Mouse (Mus musculus) frontal cortex, postnatal 25 days (tissue): Measurements from ENCODE around the gene Dstn.

Source experiments
- DNase-seq, 2 experiments: peaks; one replicate each; pipeline ENCODE4 v3.0.0; 2022; ENCODE audit warnings: low spot score in 2 of 2

Dstn gene

DNA sequence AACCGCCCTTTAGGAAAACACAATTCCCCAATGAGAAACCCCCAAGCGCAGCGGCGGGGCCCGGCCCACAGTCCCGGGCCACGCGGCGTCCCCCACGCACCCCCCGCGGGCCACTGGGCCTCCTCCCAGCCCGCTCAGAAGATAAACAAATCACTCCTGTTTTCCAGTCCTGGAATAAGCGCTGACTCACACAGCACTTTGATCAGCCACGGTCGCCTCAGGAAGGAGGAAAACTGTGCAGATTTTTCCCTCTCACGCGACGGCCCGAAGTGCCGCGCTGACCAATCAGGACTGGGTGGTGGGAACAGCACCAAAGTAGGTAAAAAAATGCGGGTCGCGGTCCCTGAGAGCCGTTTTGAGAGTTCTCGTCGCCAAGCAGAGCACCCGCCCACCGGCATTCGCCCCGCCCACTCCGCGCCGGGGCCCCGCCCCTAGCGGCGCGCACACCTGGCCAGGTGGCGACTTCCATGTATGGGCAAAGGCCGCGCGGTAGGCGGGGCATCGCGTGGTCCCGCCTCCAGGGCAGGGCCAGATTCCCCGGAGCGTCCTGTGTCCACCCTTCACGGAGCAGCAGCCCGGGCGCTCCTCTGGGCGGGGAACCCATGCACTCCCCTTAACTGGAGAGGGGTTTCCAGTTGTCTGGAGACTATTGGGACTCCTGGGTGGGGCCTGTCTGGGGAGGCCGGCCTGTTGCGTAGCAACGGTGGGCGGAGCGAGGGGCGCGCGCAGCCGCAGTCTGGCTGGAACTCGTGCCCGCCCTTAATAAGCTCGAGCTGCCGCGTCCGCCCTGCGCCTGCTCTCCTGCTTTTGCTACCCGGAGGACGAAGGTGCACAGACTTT is at the start of gene Dstn:
Gene Dstn (plus strand): TSS at position 561 of the 840 bp plus-strand sequence.
- DNase-seq: peak; percentile 91 to 93

GRCm38 (mm10) chr2:143867326-143867725 is 47.8 kb upstream of the Dstn start:
- peak; percentile 58 to 70 for DNase-seq

- no peak for DNase-seq
These were observed 44.0 kb upstream of the Dstn start for GRCm38 (mm10) chr2:143870936-143871688.

DNA sequence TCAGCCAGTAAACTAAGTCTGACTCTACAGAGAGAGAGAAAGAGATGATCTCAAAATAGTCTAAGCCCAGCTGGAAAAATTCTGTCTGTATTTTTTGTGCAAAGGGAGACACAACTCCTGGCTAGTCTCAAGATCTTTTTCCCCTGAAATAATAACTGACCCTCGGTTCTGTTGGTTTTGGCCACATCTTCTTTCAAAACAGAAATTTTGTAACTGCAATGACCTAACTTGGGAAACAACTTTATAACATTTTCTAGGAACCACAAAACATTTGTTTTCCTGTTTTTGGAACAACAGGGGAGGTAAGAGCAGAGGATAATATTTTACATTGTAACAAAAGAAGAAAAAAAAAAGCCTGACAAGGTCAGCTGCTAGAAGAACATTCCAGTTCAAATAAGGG is 39.1 kb upstream of the Dstn start:
- no peak for DNase-seq

GRCm38 (mm10) chr2:143876929-143877632 is 38.0 kb upstream of the Dstn start:
- DNase-seq: no peak

DNA sequence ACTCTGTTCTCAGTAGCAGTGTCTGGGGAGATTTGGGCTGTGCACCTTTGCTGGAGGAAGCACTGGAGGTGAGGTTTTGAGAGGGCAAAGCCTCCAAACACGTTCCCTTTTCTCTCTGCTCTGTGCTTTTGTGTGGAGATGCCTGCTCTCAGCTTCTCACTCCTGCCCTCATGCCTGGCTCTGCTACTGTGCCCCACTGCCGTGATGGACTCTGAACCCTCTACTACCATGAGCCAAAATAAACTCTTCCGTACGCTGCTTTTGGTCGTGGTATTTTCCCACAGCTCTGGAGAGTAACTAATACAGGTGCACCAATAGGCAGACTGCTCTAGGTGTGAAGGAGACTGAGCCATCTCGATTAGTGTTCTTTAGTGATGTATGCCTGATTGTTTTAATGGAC is 35.8 kb upstream of the Dstn start:
- no peak for DNase-seq

DNA sequence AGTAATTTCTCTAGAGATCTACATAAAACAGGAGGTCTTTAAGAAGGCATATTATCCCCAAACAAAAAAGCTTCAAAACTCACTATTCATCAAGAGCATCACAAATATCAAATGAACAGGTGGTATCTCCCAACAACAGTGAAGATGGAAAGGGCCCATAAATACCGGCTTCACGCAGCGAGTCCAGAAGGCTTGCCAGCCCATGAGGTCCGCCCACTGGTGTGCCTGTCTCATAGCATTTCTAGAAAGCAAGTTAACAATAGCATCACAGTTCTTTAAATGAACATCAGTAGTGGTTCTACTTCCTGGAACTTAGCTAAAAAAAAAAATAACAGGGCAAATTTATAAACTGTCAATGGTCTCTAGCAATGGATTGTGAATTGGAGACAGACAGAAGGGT is 33.1 kb upstream of the Dstn start:
- no peak for DNase-seq

GRCm38 (mm10) chr2:143882606-143883288 is 32.4 kb upstream of the Dstn start:
- DNase-seq: no peak

DNA sequence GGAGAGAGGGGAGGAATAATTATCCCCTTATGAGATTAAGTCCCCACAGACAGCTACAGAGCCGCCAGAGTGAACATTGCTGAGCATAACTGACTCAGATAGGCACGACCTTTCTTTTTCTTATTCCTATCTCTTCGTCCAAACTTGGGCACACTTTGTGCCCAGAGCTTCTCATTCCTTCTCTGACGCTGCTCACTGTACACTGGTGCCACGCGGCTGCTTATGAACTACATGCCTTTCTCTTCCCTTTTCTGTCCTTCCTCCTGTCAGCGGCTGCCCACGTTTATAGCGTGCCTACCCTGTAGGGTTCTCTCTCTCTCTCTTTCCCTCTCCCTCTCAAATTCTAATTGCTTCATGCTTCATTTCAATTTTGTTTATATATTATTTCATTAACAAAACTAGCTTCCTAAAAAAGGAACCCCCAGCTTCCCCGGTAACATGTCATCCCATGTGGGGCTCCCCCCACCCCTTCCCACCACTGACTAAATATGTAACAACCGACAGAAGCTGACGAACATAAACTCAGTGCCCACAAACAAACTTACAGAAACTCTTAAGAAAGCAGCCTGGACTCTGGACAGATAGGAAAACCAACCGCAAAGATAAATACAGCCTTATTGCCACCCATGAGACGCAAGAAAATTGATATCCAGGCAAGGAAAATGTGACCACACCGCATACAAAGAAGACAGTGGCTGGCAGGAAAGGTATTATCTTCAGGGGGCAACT is 25.8 kb upstream of the Dstn start:
- no peak for DNase-seq

GRCm38 (mm10) chr2:143889860-143890433 is 25.2 kb upstream of the Dstn start:
- no peak for DNase-seq

DNA sequence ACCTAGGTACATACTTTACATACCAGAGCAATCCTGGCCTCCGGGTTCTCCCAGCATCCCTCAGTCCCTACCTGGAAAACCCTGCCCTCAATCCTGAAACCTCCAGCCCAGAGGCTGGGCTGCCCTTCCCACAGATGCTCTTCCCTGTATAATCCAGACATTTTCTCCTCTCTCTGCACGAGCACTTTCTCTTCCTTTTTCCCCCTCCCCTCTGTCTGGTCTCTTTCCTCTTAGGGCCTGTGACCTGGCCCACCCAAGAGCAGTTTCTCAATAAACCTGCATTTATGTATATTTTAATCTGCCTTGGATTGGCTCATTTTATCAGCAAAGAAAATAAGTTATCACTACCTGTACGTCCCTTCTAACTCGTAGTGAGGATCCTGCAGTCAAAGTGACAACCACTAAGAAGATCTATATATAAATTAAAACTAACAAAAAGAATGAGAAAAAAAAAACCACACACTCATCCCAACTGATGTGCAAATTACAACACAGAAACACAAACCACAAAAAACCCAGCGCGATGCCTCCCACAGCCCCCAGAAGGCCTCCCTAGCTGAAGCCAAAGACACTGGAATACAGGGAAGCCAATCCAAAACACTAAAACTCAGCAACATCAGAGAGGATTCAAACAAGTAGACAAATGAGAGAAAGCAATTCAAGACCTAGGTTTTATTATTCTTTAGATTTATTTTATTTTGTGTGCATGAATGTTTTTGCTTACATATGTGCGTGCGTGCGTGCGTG is 23.6 kb upstream of the Dstn start:
- no peak for DNase-seq

DNA sequence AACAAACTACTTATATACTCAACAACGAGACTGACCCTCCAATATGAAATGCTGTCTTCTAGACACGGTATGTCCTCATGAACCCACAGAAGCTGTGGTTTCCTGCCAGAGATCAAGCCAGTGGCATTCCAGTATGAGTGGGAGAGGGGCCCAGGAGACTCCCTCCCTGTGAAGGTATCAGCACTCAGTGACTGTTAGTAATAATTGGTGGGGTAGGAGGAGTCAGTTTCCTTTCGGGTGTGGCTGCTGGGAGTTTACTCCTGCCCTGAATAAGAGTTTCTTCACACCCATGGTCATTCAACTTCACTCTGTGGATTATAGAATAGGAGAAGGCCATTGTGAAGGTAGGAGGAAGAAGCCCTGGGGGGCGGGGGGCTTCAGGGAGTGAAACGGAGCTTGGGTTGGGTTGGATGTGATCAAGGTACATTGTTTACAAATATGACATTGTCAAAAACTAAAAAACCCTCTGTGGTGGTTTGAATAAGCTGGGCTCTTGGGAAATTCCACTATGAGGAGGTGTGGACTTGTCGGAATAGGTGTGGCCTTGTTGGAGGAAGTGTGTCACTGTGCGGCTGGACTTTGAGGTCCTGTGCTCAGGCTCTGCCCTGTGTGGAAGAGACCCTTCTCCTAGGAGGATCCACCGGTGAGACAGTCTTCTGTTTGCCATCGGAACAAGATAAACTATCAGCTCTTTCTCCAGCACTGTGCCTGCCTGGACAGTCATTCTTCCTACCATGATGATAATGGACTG is 15.5 kb upstream of the Dstn start:
- DNase-seq: no peak

DNA sequence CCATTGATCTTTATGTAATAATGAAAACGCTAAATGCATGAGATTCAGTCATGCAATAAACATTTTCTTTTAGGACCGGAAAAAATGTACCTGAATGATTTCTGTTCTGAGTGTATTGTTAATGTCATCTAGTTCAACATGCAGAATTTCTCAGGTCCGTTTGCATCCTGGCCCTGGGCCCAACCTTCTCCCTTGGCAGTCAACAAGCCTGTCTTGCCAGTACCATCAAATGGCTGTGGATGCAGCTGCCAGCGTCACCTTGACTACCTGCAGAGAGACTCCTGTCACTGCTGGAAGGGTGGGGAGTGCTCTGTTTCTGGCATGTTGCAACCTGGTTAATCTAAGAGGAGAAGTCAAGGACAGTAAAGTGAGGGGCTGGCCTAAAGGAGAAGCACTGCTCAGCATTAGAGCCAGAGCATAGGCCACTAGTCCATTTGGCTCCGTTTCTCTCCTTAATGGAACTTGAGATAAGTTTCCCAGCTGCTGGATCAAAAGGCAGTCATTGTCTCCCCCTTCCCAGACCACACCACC is 14.2 kb upstream of the Dstn start:
- DNase-seq: no peak

GRCm38 (mm10) chr2:143903376-143904045 is 11.6 kb upstream of the Dstn start:
- DNase-seq: no peak

DNA sequence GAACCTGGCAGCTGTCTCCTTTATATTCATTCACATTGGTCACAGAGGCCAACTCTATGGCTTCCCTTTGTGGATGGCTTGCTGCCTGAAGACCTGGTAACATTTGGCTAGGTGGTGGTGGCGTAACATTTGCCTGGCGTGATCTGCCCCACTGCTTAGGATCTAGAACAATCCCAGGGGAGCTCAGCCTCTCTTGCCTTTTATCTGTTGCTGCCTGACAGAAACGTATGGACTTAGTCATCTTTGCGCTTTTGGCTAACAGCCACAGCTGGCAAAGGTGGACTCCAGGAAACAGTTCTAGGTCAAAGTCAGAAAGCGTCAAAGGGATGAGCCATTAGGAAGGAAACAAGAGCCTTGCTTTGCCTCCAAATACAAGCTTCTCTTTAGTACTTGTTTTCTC is 10.2 kb upstream of the Dstn start:
- no peak for DNase-seq

- DNase-seq: no peak
These were observed 5.9 kb upstream of the Dstn start for GRCm38 (mm10) chr2:143909230-143909629.

DNA sequence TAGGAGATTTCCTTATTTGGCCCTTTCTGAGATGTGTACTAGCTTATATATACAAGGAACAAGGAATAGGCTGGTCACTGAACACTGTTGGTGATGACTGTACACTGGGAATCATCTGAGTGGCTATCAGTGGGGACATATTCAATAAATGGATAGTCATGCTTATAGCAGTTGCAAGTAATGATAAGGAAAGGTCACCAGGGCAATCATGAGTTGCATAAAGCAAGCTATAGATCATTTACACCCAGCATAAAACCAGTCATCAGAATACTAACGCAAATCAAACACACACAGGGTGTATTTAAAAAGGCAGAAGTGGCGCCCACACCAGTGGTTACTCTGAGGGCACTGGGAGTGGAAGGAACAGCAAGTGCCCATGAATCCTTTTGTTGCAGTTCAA is 2.9 kb upstream of the Dstn start:
- DNase-seq: no peak

- DNase-seq: no peak
These were observed 899 bp upstream of the Dstn start for GRCm38 (mm10) chr2:143914221-143914620.
